Mouse (Mus musculus): Measurements from ENCODE around the gene Chat.
"Not testable (repeated sequence)": the region's sequence is repeated elsewhere in the genome, so short reads cannot be mapped to it uniquely, and the experiment has no call there.

Chat gene

GRCm38 (mm10) chr14:32463211-32464040, 2.4 kb downstream of the Chat start:
- no peak for DNase-seq (ENCODE audit: low spot score in 2 of 2)

- DNase-seq (ENCODE audit: low spot score in 2 of 2) = no peak
Observed at GRCm38 (mm10) chr14:32452552-32452951, 13.2 kb downstream of the Chat start.

- no peak for DNase-seq (ENCODE audit: low spot score in 2 of 2)
Observed at GRCm38 (mm10) chr14:32446989-32447388, 18.8 kb downstream of the Chat start.

- DNase-seq (ENCODE audit: low spot score in 2 of 2) = no peak
Observed at GRCm38 (mm10) chr14:32443446-32443845, 22.3 kb downstream of the Chat start.

GRCm38 (mm10) chr14:32439744-32440143, 26.0 kb downstream of the Chat start:
- no peak for DNase-seq (ENCODE audit: low spot score in 2 of 2)

- no peak for DNase-seq (ENCODE audit: low spot score in 2 of 2)
Observed at GRCm38 (mm10) chr14:32439316-32439715, 26.5 kb downstream of the Chat start.

- no peak for DNase-seq (ENCODE audit: low spot score in 2 of 2)
Observed at GRCm38 (mm10) chr14:32437352-32437793, 28.4 kb downstream of the Chat start.

- no peak for DNase-seq (ENCODE audit: low spot score in 2 of 2)
Observed at GRCm38 (mm10) chr14:32429030-32429602, 36.7 kb downstream of the Chat start.

GRCm38 (mm10) chr14:32423946-32424345, 41.8 kb downstream of the Chat start:
- no peak for DNase-seq (ENCODE audit: low spot score in 2 of 2)

GRCm38 (mm10) chr14:32418747-32419146, 47.0 kb downstream of the Chat start:
- no peak for DNase-seq (ENCODE audit: low spot score in 2 of 2)

- DNase-seq (ENCODE audit: low spot score in 2 of 2) = no peak
Observed at GRCm38 (mm10) chr14:32412075-32412474, 53.7 kb downstream of the Chat start.

- no peak for DNase-seq (ENCODE audit: low spot score in 2 of 2)
Observed at GRCm38 (mm10) chr14:32410084-32410483, 55.7 kb downstream of the Chat start.

GRCm38 (mm10) chr14:32405399-32405798, 60.4 kb downstream of the Chat start:
- not testable (repeated sequence) for DNase-seq (ENCODE audit: low spot score in 2 of 2)

- no peak for DNase-seq (ENCODE audit: low spot score in 2 of 2)
Observed at GRCm38 (mm10) chr14:32388196-32388595, 77.6 kb downstream of the Chat start, which contains the start of gene 1700024G13Rik. Gene 1700024G13Rik, minus strand, starts transcription at chr14:32388391.

GRCm38 (mm10) chr14:32381619-32382018, 84.2 kb downstream of the Chat start:
- no peak for DNase-seq (ENCODE audit: low spot score in 2 of 2)

GRCm38 (mm10) chr14:32381066-32381465, 84.7 kb downstream of the Chat start:
- DNase-seq (ENCODE audit: low spot score in 2 of 2) = no peak

GRCm38 (mm10) chr14:32380099-32380480, 85.7 kb downstream of the Chat start:
- no peak for DNase-seq (ENCODE audit: low spot score in 2 of 2)

- DNase-seq (ENCODE audit: low spot score in 2 of 2) = no peak
Observed at GRCm38 (mm10) chr14:32379395-32380098, 86.2 kb downstream of the Chat start.

- no peak for DNase-seq (ENCODE audit: low spot score in 2 of 2)
Observed at GRCm38 (mm10) chr14:32372510-32372909, 93.3 kb downstream of the Chat start.

- no peak for DNase-seq (ENCODE audit: low spot score in 2 of 2)
Observed at GRCm38 (mm10) chr14:32369756-32370155, 96.0 kb downstream of the Chat start.

GRCm38 (mm10) chr14:32364359-32364758, 101.4 kb downstream of the Chat start:
- no peak for DNase-seq (ENCODE audit: low spot score in 2 of 2)
